Mouse (Mus musculus) cerebellum, adult 9-10 months (tissue): ENCODE measurements around the gene Olfr854.

ENCODE experiments used
- DNase-seq: peaks from one replicate; pipeline ENCODE4 v3.0.0; 2022

The Olfr854 gene

DNA sequence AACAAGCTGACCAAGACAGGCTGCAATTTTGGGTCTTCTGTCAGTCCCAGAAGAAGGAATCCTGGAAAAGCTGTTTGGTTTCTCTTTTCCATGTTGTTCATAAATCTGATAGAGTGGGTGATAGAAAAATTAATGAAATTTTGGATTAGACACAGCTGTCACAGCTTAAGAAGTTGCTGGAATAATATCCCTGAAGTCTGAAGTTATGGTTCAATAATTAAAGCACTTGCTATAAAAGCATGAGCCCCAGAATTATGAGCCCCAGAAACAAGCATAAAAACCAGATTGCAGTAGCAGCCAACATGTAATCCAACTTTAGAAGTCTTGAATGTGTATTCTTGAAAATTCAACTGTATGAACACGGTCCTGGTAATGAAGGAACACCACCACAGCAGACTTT is at the start of gene Olfr854:
Olfr854 (minus strand) TSS at position 101 of the 400 bp plus-strand sequence.
- no peak for DNase-seq

DNA sequence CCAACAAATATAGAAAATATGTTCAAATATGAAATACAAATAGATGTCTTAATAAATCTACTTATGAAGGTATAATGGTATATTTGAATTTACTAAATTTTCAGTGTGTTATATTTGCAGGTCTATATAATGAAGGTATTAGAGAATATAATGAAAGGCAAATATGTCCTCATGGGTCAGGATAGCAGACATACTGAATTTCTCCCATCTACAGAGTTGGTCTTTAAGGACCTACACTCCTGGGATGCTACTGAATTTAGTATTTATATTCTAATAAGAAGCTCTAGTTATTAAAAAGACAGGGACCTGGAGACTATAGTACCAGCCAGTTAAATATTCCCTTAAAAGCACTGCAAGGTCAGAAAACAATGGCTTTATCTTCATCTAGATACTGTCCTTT is 15.1 kb upstream of the Olfr854 start, which contains the start of gene Olfr855:
Olfr855 (plus strand) TSS at position 301 of the 400 bp plus-strand sequence.
- DNase-seq = no peak

DNA sequence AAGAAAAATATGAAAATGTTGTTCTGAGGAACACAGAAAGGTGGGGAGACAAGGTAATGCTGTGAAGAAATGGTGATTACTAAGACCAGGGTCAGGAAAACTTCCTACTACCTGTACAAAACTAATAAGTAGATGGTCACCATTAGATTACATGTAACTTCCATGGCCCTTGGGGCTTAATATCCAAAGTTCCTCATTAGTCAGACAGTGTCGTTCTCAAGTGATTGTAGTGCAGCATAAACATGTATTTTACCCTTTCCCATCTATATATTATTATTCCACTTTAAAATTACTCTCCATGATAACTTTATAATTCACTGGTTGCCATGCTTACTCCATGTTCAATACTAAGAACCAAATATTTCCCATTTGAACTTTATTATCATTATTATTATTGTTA is 26.2 kb downstream of the Olfr854 start, which contains the start of gene Olfr853:
Olfr853 (minus strand) TSS at position 101 of the 400 bp plus-strand sequence.
- no peak for DNase-seq
